Mouse (Mus musculus): ENCODE results near the gene Maip1. TPM values are rescaled to one million over a fixed set of nuclear protein-coding genes. Genes with fewer than 3 reads are reported as not detected.

The Maip1 gene
- polyA plus RNA-seq (2017; shearing (Covaris generic)): 8.9 TPM

DNA sequence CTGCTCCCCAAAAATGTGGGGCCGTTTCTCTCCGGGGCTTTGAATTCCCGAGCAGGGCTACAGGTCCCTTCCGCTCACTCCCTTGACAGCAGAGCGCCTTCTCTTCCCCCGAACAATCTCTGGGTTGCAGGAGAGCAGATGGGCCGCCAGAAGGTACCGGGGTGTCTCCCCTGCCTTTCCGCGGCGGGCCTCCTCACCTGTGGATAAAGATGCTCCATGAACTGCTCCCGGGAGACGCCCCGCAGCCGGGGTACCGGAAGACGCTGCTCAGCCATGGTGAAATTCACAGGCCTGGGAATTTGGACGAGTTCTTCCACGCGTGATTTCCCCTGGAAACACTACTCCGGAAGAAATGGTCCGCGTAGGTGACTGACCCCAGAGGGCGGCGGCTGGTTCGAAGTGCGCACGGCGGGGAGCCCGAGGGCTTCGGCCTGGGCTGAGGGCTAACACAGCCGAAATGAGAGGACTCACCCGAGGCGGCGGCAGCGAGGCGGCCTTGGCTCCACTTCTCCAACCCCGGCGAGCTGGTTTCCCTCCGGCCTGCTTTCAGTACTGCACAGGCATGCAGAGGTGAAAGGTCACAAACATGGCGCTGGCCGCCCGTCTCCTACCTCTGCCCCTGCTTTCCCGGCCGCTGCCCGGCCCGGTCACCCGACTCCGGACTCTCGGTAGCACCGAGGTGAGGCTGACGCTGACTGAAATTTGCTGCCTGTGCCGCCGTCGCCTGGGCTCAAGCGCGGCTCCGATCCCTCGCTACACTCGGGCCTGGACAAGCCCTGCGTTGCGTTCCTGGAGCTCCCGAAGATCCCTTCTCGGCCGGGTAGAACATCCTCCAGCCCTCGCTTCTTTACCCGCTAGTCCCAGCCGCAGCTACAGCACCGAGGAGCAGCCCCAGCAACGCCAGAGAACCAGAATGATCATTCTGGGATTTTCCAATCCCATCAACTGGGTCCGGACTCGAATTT, at the start of gene Maip1, which contains the start of gene Tyw5:
TSS of gene Maip1 (plus strand) at position 142 of the 965 bp plus-strand sequence.
TSS of gene Tyw5 (minus strand) at position 915 of the 965 bp plus-strand sequence.

DNA sequence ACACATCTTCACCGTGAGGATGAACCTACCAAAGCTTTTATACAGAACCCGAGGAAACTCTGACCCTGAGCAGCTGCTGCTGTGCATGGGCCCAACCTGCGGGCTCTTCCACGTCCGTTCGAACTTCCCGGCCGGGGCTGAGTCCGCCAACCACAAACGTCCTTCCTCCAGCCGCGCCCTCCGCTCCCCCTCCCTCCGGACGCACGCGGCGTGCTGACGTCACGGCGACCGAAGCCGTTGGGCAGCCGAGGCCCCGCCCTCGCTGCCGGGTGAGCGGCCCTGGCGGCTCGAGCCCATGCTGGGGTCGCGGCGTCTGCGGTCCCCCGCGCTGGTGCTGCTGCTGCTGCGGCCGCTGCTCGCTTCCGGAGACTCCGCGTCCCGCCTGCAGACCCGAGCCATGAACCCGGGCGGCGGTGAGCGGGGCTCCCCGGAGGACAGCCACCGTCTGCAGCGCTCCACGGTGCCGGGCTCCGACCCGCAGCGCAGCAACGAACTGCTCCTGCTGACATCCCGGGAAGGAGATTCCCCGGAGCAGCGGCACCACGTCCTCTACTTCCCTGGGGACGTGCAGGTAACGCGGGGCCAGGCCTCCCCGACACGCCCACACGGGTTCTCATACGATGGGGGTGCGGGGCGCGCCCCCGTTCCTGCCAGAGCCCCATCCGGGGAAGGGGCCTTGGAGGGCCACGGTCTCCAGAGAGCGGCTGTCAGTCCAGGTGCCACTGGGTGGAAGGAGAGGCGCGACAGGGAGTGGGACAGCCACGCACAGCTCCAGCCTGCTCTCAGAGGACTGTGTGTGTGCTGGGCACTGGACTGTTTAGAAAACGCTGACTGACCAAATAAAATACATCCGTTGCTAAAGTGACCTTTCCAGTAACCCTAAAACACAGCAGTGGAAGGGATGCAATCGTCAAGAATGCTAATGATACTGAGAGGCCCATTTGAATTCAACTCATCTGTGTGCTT, 28.5 kb upstream of the Maip1 start, which contains the start of gene 1700066M21Rik:
TSS of gene 1700066M21Rik (plus strand) at position 245 of the 966 bp plus-strand sequence.

Other genes with a start within 250 kb of the Maip1 start
- 5.4 TPM for gene 1700066M21Rik, start 28.7 kb upstream of the Maip1 start, polyA plus RNA-seq (2017; shearing (Covaris generic))
- gene Tyw5, start 773 bp downstream of the Maip1 start, polyA plus RNA-seq (2017; shearing (Covaris generic)): 23.8 TPM